Mouse (Mus musculus): Measurements from ENCODE around the gene Rab40c. TPM values are rescaled to one million over a fixed set of nuclear protein-coding genes. Genes with fewer than 3 reads are reported as not detected.
A peak's percentile ranks its signal among the peaks of the same experiment; 100 is the strongest.

The Rab40c gene
- polyA plus RNA-seq, 1 experiment from 2014 or later, result 29.4 TPM

GRCm38 (mm10) chr17:25842509-25842908 is 77.0 kb downstream of the Rab40c start:
- H3K9ac ChIP-seq (replicated peaks; ENCODE audit: low read length), result no peak overlapping the region
- H3K9me3 ChIP-seq (ENCODE audit: control insufficient read depth, low read length), result no peaks in the 10 kb centered on the region

DNA sequence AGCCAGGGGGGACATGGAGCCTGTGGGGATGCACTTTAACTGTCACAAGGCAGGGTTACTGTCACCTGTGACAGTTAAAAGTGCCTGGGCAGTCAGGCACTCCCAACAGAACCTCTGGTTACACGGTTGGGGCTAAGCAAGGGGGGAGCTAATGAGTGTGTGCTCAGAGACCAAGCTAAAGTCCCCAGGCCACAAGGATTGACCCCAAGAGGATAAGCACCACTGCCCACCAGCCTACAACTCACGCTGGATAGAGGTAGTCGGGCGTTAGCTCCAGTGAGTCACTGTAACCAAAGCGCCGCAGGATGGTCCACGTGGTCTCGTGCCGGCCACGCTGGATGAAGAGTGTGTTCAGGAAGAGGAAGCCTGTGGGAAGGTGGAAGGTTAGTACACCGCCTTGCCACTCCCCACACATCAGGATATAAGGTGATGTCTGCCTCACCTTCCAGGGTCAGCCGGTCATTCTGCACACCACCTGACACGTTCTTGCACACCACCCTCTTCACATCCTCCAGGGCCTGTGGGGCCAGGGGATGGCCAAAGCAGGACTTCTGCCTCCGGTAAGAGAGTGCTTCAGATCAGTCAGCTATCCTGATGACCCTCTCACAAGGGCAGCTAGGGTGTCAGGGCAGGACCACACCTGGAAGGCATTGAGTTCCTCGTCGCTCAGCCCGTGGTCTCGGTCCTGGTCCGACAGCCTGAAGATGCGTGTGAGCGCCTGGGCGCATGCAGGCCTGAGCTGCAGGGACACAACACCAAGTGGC is 78.2 kb downstream of the Rab40c start, which contains the start of gene Gm20683:
Gm20683 (minus strand) TSS at position 647 of the 764 bp plus-strand sequence.
- DNase-seq (no peak), ATAC-seq (ENCODE audit: low FRiP score, low TSS enrichment) (no peak)
- no peak within 1 kb of the TSS for H3K9ac ChIP-seq (replicated peaks; ENCODE audit: low read length)
- H3K27ac ChIP-seq (replicated peaks; ENCODE audit: low read depth, low read length), result no peak within 1 kb of the TSS
- peaks cover 50% of the 10 kb centered on the region for H3K36me3 ChIP-seq (ENCODE audit: control insufficient read depth, insufficient read depth, low read length)
- peaks cover 32% of the 10 kb centered on the region for H3K4me1 ChIP-seq (ENCODE audit: control insufficient read depth, insufficient read depth, low read length)
- 95% methylated on average over 22 of the region's 22 CpGs for WGBS
- H3K4me3 ChIP-seq (replicated peaks; ENCODE audit: low read depth, low read length), result no peak within 1 kb of the TSS
- no peaks in the 10 kb centered on the region for H3K9me3 ChIP-seq (ENCODE audit: control insufficient read depth, low read length)
- no peaks in the 10 kb centered on the region for H3K27me3 ChIP-seq (ENCODE audit: control insufficient read depth, insufficient read depth, low read length)
- H3K4me2 ChIP-seq (ENCODE audit: low read length), result no peak within 1 kb of the TSS

More at GRCm38 (mm10) chr17:25842509-25842908, 77.0 kb downstream of the Rab40c start:
- peaks cover 20% of the 10 kb centered on the region for H3K4me1 ChIP-seq (ENCODE audit: control insufficient read depth, insufficient read depth, low read length)
- no peak overlapping the region for H3K27ac ChIP-seq (replicated peaks; ENCODE audit: low read depth, low read length)
- H3K27me3 ChIP-seq (ENCODE audit: control insufficient read depth, insufficient read depth, low read length), result no peaks in the 10 kb centered on the region
- no peak for DNase-seq
- ATAC-seq (ENCODE audit: low FRiP score, low TSS enrichment), result no peak
- H3K36me3 ChIP-seq (ENCODE audit: control insufficient read depth, insufficient read depth, low read length), result peaks cover 55% of the 10 kb centered on the region
- no peak overlapping the region for H3K4me2 ChIP-seq (ENCODE audit: low read length)
- H3K4me3 ChIP-seq (replicated peaks; ENCODE audit: low read depth, low read length), result no peak overlapping the region
- 87% methylated on average over 3 of the region's 3 CpGs for WGBS

GRCm38 (mm10) chr17:25840519-25840918 is 79.0 kb downstream of the Rab40c start:
- Histone ChIP-seq H3K9ac (replicated peaks; ENCODE audit: low read length) (no peak overlapping the region), H3K27me3 (ENCODE audit: control insufficient read depth, insufficient read depth, low read length) (no peaks in the 10 kb centered on the region), H3K4me1 (ENCODE audit: control insufficient read depth, insufficient read depth, low read length) (peaks cover 40% of the 10 kb centered on the region), H3K27ac (replicated peaks; ENCODE audit: low read depth, low read length) (no peak overlapping the region), H3K4me3 (replicated peaks; ENCODE audit: low read depth, low read length) (no peak overlapping the region), H3K4me2 (ENCODE audit: low read length) (no peak overlapping the region), H3K36me3 (ENCODE audit: control insufficient read depth, insufficient read depth, low read length) (peaks cover 47% of the 10 kb centered on the region), H3K9me3 (ENCODE audit: control insufficient read depth, low read length) (no peaks in the 10 kb centered on the region)
- WGBS, result 97% methylated on average over 6 of the region's 6 CpGs
- ATAC-seq (ENCODE audit: low FRiP score, low TSS enrichment) (no peak), DNase-seq (no peak)

GRCm38 (mm10) chr17:25839455-25840235 is 79.9 kb downstream of the Rab40c start:
- Histone ChIP-seq H3K9me3 (ENCODE audit: control insufficient read depth, low read length) (no peaks in the 10 kb centered on the region), H3K9ac (replicated peaks; ENCODE audit: low read length) (no peak overlapping the region), H3K4me2 (ENCODE audit: low read length) (no peak overlapping the region), H3K4me1 (ENCODE audit: control insufficient read depth, insufficient read depth, low read length) (peaks cover 45% of the 10 kb centered on the region), H3K4me3 (replicated peaks; ENCODE audit: low read depth, low read length) (no peak overlapping the region), H3K36me3 (ENCODE audit: control insufficient read depth, insufficient read depth, low read length) (peaks cover 51% of the 10 kb centered on the region), H3K27ac (replicated peaks; ENCODE audit: low read depth, low read length) (no peak overlapping the region), H3K27me3 (ENCODE audit: control insufficient read depth, insufficient read depth, low read length) (no peaks in the 10 kb centered on the region)
- DNase-seq, result no peak
- ATAC-seq (ENCODE audit: low FRiP score, low TSS enrichment), result no peak
- 85% methylated on average over 14 of the region's 14 CpGs for WGBS

DNA sequence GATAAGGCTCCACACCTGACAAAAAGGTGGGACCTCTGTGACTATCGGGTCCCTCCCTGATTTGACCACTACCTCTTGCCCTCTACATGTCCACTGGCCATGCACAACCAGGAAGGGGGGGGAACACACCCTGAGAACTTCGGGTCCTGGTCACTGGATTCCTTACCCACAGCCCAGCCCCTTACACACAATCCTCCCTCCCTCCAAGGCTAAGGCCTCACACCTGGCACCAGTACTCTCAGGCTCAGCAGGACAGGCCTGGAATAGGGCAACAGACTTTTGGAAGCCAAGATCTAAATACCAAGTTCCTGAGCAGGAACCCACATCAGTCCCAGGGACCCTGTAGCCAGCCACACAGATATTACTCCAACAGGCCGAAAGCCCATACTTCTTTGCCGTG is 80.6 kb downstream of the Rab40c start:
- H3K27ac ChIP-seq (replicated peaks; ENCODE audit: low read depth, low read length), result no peak overlapping the region
- no peaks in the 10 kb centered on the region for H3K27me3 ChIP-seq (ENCODE audit: control insufficient read depth, insufficient read depth, low read length)
- H3K9me3 ChIP-seq (ENCODE audit: control insufficient read depth, low read length), result no peaks in the 10 kb centered on the region
- H3K36me3 ChIP-seq (ENCODE audit: control insufficient read depth, insufficient read depth, low read length), result peaks cover 53% of the 10 kb centered on the region
- H3K4me1 ChIP-seq (ENCODE audit: control insufficient read depth, insufficient read depth, low read length), result peaks cover 51% of the 10 kb centered on the region
- H3K9ac ChIP-seq (replicated peaks; ENCODE audit: low read length), result no peak overlapping the region
- ATAC-seq (ENCODE audit: low FRiP score, low TSS enrichment) (no peak), DNase-seq (no peak)
- H3K4me2 ChIP-seq (ENCODE audit: low read length), result no peak overlapping the region
- no peak overlapping the region for H3K4me3 ChIP-seq (replicated peaks; ENCODE audit: low read depth, low read length)
- 93% methylated on average over 4 of the region's 4 CpGs for WGBS

DNA sequence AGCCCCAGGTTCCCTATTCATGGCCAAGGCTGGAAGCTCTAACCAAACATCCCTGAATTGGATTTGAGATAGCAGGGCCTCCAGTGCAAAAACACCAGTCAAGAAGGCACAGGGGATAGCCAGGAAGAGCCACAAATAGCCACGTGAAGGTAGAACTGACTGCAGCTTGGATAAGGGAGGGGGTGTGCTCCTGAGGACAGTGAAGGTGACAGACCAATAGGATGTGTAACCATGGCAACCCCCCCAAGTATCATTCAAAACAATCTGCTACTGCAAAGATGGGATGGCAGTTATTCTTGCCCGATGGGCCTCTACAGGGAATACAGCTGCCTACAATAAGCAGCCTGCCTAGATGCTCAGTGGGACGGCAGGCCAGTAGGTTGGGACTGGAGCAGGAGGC is 82.0 kb downstream of the Rab40c start:
- Histone ChIP-seq H3K4me1 (ENCODE audit: control insufficient read depth, insufficient read depth, low read length) (peaks cover 46% of the 10 kb centered on the region), H3K9me3 (ENCODE audit: control insufficient read depth, low read length) (no peaks in the 10 kb centered on the region), H3K4me2 (ENCODE audit: low read length) (peak overlapping the region; percentile 75), H3K27ac (replicated peaks; ENCODE audit: low read depth, low read length) (peak overlapping the region; percentile 84), H3K9ac (replicated peaks; ENCODE audit: low read length) (peak overlapping the region; percentile 78; the same call in 1 of the 2 replicates), H3K27me3 (ENCODE audit: control insufficient read depth, insufficient read depth, low read length) (no peaks in the 10 kb centered on the region), H3K36me3 (ENCODE audit: control insufficient read depth, insufficient read depth, low read length) (peaks cover 51% of the 10 kb centered on the region), H3K4me3 (replicated peaks; ENCODE audit: low read depth, low read length) (no peak overlapping the region)
- ATAC-seq (ENCODE audit: low FRiP score, low TSS enrichment) (no peak), DNase-seq (peak; percentile 57)
- 13% methylated on average over 3 of the region's 3 CpGs for WGBS

DNA sequence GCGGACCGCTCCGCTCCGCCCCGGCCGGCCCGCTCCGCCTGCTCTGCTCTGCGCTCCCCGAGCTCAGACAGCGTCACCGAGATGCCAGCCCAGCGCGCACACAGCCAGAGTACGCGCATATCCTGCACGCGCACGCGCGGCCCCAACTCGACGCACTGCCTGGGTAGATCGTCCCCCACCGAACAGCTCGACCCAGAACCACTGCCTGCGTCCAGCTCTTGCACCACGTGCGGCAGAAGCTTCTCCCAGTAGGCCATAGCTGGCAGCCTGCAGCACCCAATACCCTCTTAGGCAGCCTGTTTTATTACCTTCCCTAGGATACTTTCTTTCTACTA is 82.5 kb downstream of the Rab40c start, which contains the start of gene Rhbdl1:
Rhbdl1 (minus strand) TSS at position 220 of the 335 bp plus-strand sequence.
- peak within 1 kb of the TSS; percentile 78 for H3K9ac ChIP-seq (replicated peaks; ENCODE audit: low read length)
- peak within 1 kb of the TSS; percentile 75 for H3K4me2 ChIP-seq (ENCODE audit: low read length)
- H3K36me3 ChIP-seq (ENCODE audit: control insufficient read depth, insufficient read depth, low read length), result peaks cover 46% of the 10 kb centered on the region
- H3K9me3 ChIP-seq (ENCODE audit: control insufficient read depth, low read length), result no peaks in the 10 kb centered on the region
- peak within 1 kb of the TSS; percentile 84 for H3K27ac ChIP-seq (replicated peaks; ENCODE audit: low read depth, low read length)
- 2% methylated on average over 29 of the region's 29 CpGs for WGBS
- peak within 1 kb of the TSS; percentile 47 for H3K4me3 ChIP-seq (replicated peaks; ENCODE audit: low read depth, low read length)
- H3K27me3 ChIP-seq (ENCODE audit: control insufficient read depth, insufficient read depth, low read length), result no peaks in the 10 kb centered on the region
- ATAC-seq (ENCODE audit: low FRiP score, low TSS enrichment), result peak; percentile 26; the same call in 1 of the 2 replicates
- peaks cover 49% of the 10 kb centered on the region for H3K4me1 ChIP-seq (ENCODE audit: control insufficient read depth, insufficient read depth, low read length)
- peak; percentile 89 for DNase-seq

- ATAC-seq (ENCODE audit: low FRiP score, low TSS enrichment) (no peak), DNase-seq (no peak)
- H3K4me2 ChIP-seq (ENCODE audit: low read length), result peak overlapping the region; percentile 75
- peak overlapping the region; percentile 47 for H3K4me3 ChIP-seq (replicated peaks; ENCODE audit: low read depth, low read length)
- 24% methylated on average over 23 of the region's 23 CpGs for WGBS
- H3K27ac ChIP-seq (replicated peaks; ENCODE audit: low read depth, low read length), result peak overlapping the region; percentile 84
- peaks cover 43% of the 10 kb centered on the region for H3K36me3 ChIP-seq (ENCODE audit: control insufficient read depth, insufficient read depth, low read length)
- H3K27me3 ChIP-seq (ENCODE audit: control insufficient read depth, insufficient read depth, low read length), result no peaks in the 10 kb centered on the region
- H3K9me3 ChIP-seq (ENCODE audit: control insufficient read depth, low read length), result no peaks in the 10 kb centered on the region
- H3K4me1 ChIP-seq (ENCODE audit: control insufficient read depth, insufficient read depth, low read length), result peaks cover 54% of the 10 kb centered on the region
- peak overlapping the region; percentile 78 for H3K9ac ChIP-seq (replicated peaks; ENCODE audit: low read length)
Measured at GRCm38 (mm10) chr17:25836397-25837075, 83.0 kb downstream of the Rab40c start.

All from midbrain, embryonic 14.5 days (tissue).